In genomic region chr4:133398619-133399018, GRCm38 (mm10) we compare ENCODE assay signal across 19 mouse cellular contexts. TPM values are rescaled to one million over a fixed set of nuclear protein-coding genes. Genes with fewer than 3 reads are reported as not detected.
DNase-seq lines count a peak whose midpoint lies in the region; ATAC-seq and TF ChIP-seq lines count a peak whose summit lies in the region.
"Had no signal": no experiment of that assay in that cellular context is flagged by ENCODE, and none has a peak within 500 bp of the region (broad histone marks: within the 10 kb centered on the region; RNA-seq: fewer than 3 reads in every experiment).

No protein-coding gene starts in this region.

- no peak overlapping the region for H3K4me2 ChIP-seq in hindbrain, embryonic 12.5 days (replicated peaks)
- no peak overlapping the region for H3K4me2 ChIP-seq in midbrain, postnatal 0 days (ENCODE audit: low read depth, low read length, poor library complexity, severe bottlenecking)
- no peak overlapping the region for H3K4me2 ChIP-seq in midbrain, embryonic 15.5 days
- no peak overlapping the region for H3K4me2 ChIP-seq in limb, embryonic 15.5 days
- no peak overlapping the region for H3K4me2 ChIP-seq in heart, embryonic 12.5 days
- H3K4me2 ChIP-seq: forebrain, embryonic 12.5 days; hindbrain, embryonic 15.5 days; neural tube, embryonic 15.5 days had no signal

- H3K27me3 ChIP-seq in hindbrain, embryonic 10.5 days (ENCODE audit: insufficient read depth, poor library complexity, severe bottlenecking), result no peaks in the 10 kb centered on the region
- H3K27me3 ChIP-seq in hindbrain, embryonic 12.5 days, result no peaks in the 10 kb centered on the region
- H3K27me3 ChIP-seq in midbrain, postnatal 0 days (ENCODE audit: insufficient read depth, low read length), result no peaks in the 10 kb centered on the region
- H3K27me3 ChIP-seq in midbrain, embryonic 15.5 days (replicated peaks), result no peaks in the 10 kb centered on the region
- no peaks in the 10 kb centered on the region for H3K27me3 ChIP-seq in limb, embryonic 15.5 days
- H3K27me3 ChIP-seq in heart, embryonic 12.5 days (replicated peaks), result no peaks in the 10 kb centered on the region
- H3K27me3 ChIP-seq: forebrain, embryonic 12.5 days; hindbrain, embryonic 15.5 days; megakaryocyte, embryonic 14.5 days; neural tube, embryonic 15.5 days had no signal

- H3K9me3 ChIP-seq in hindbrain, embryonic 10.5 days, result no peaks in the 10 kb centered on the region
- no peaks in the 10 kb centered on the region for H3K9me3 ChIP-seq in hindbrain, embryonic 12.5 days (replicated peaks)
- H3K9me3 ChIP-seq in midbrain, postnatal 0 days (ENCODE audit: low read length), result no peaks in the 10 kb centered on the region
- H3K9me3 ChIP-seq in midbrain, embryonic 15.5 days, result no peaks in the 10 kb centered on the region
- no peaks in the 10 kb centered on the region for H3K9me3 ChIP-seq in limb, embryonic 15.5 days
- H3K9me3 ChIP-seq in heart, embryonic 12.5 days (replicated peaks), result no peaks in the 10 kb centered on the region
- H3K9me3 ChIP-seq: forebrain, embryonic 12.5 days; hindbrain, embryonic 15.5 days; megakaryocyte, embryonic 14.5 days; neural tube, embryonic 15.5 days had no signal

- no peak overlapping the region for H3K9ac ChIP-seq in hindbrain, embryonic 12.5 days
- H3K9ac ChIP-seq in midbrain, postnatal 0 days (replicated peaks; ENCODE audit: low read length, poor library complexity, severe bottlenecking), result 0 out of 2 replicates have a peak overlapping the region, but pooled peaks have one; percentile 13
- no peak overlapping the region for H3K9ac ChIP-seq in midbrain, embryonic 15.5 days
- no peak overlapping the region for H3K9ac ChIP-seq in limb, embryonic 15.5 days
- H3K9ac ChIP-seq in heart, embryonic 12.5 days, result no peak overlapping the region
- H3K9ac ChIP-seq: forebrain, embryonic 12.5 days; hindbrain, embryonic 15.5 days; neural tube, embryonic 15.5 days had no signal

- 0 out of 2 replicates have a peak overlapping the region, but pooled peaks have one; percentile 9 for H3K27ac ChIP-seq in hindbrain, embryonic 10.5 days
- no peak overlapping the region for H3K27ac ChIP-seq in hindbrain, embryonic 12.5 days
- H3K27ac ChIP-seq in midbrain, postnatal 0 days (ENCODE audit: low read depth, low read length), result no peak overlapping the region
- no peak overlapping the region for H3K27ac ChIP-seq in midbrain, embryonic 15.5 days
- H3K27ac ChIP-seq in limb, embryonic 15.5 days, result peak overlapping the region; percentile 30; the same call in 1 of the 2 replicates
- H3K27ac ChIP-seq in heart, embryonic 12.5 days (ENCODE audit: poor library complexity, severe bottlenecking), result no peak overlapping the region
- H3K27ac ChIP-seq: forebrain, embryonic 12.5 days; hindbrain, embryonic 15.5 days; neural tube, embryonic 15.5 days had no signal

- 86% methylated on average over 5 of the region's 5 CpGs for WGBS in hindbrain, embryonic 10.5 days
- 80% methylated on average over 5 of the region's 5 CpGs for WGBS in hindbrain, embryonic 12.5 days
- 78% methylated on average over 5 of the region's 5 CpGs for WGBS in midbrain, postnatal 0 days
- 85% methylated on average over 5 of the region's 5 CpGs for WGBS in midbrain, embryonic 15.5 days
- WGBS in limb, embryonic 15.5 days, result 72% methylated on average over 5 of the region's 5 CpGs
- 61% methylated on average over 5 of the region's 5 CpGs for WGBS in heart, embryonic 12.5 days

- H3K4me3 ChIP-seq in hindbrain, embryonic 10.5 days, result no peak overlapping the region
- H3K4me3 ChIP-seq in hindbrain, embryonic 12.5 days, result no peak overlapping the region
- H3K4me3 ChIP-seq in midbrain, postnatal 0 days (ENCODE audit: low read depth, low read length), result no peak overlapping the region
- no peak overlapping the region for H3K4me3 ChIP-seq in midbrain, embryonic 15.5 days
- H3K4me3 ChIP-seq in limb, embryonic 15.5 days, result no peak overlapping the region
- no peak overlapping the region for H3K4me3 ChIP-seq in heart, embryonic 12.5 days
- H3K4me3 ChIP-seq: forebrain, embryonic 12.5 days; hindbrain, embryonic 15.5 days; layer of hippocampus, adult 2 months; megakaryocyte, embryonic 14.5 days; neural tube, embryonic 15.5 days had no signal

- ATAC-seq in hindbrain, embryonic 12.5 days (ENCODE audit: low FRiP score), result no peak
- no peak for ATAC-seq in midbrain, postnatal 0 days (ENCODE audit: low FRiP score)
- ATAC-seq in midbrain, embryonic 15.5 days (replicated peaks), result no peak
- no peak for ATAC-seq in limb, embryonic 15.5 days (ENCODE audit: insufficient number of reproducible peaks, low FRiP score, low TSS enrichment, low read depth)
- ATAC-seq in heart, embryonic 12.5 days (ENCODE audit: insufficient number of reproducible peaks, low FRiP score), result no peak
- ATAC-seq: intestine, postnatal 0 days had no signal

- no peaks in the 10 kb centered on the region for H3K36me3 ChIP-seq in hindbrain, embryonic 10.5 days
- H3K36me3 ChIP-seq in hindbrain, embryonic 12.5 days, result no peaks in the 10 kb centered on the region
- no peaks in the 10 kb centered on the region for H3K36me3 ChIP-seq in midbrain, postnatal 0 days (ENCODE audit: insufficient read depth, low read length)
- H3K36me3 ChIP-seq in midbrain, embryonic 15.5 days (replicated peaks), result no peaks in the 10 kb centered on the region
- no peaks in the 10 kb centered on the region for H3K36me3 ChIP-seq in limb, embryonic 15.5 days
- no peaks in the 10 kb centered on the region for H3K36me3 ChIP-seq in heart, embryonic 12.5 days
- H3K36me3 ChIP-seq: forebrain, embryonic 12.5 days; hindbrain, embryonic 15.5 days; neural tube, embryonic 15.5 days had no signal

- H3K4me1 ChIP-seq in hindbrain, embryonic 10.5 days (replicated peaks), result peaks cover 62% of the 10 kb centered on the region
- peaks cover 56% of the 10 kb centered on the region for H3K4me1 ChIP-seq in hindbrain, embryonic 12.5 days
- H3K4me1 ChIP-seq in midbrain, postnatal 0 days (ENCODE audit: insufficient read depth, low read length), result no peaks in the 10 kb centered on the region
- H3K4me1 ChIP-seq in midbrain, embryonic 15.5 days, result peaks cover 8% of the 10 kb centered on the region; the same call in 1 of the 2 replicates
- peaks cover 42% of the 10 kb centered on the region for H3K4me1 ChIP-seq in limb, embryonic 15.5 days
- H3K4me1 ChIP-seq in heart, embryonic 12.5 days (replicated peaks), result peaks cover 86% of the 10 kb centered on the region

- no peak for TF ChIP-seq CTCF in midbrain, postnatal 0 days (IDR thresholded peaks at IDR 0.05)

- DNase-seq in hindbrain, embryonic 10.5 days (ENCODE audit: low spot score), result no peak
- DNase-seq in midbrain, postnatal 0 days (ENCODE audit: low spot score), result no peak
- no peak for DNase-seq in cerebellum, postnatal 36 days
- DNase-seq: adrenal gland, adult 2 months; heart, adult 18-20 months; kidney, postnatal 14 days; layer of hippocampus, postnatal 36 days; lung, postnatal 10 days; midbrain, embryonic 14.5 days had no signal

RNA-seq across cellular contexts. Expression of gene Slc9a1, which starts 29.1 kb away (rescaled TPM):
- 8.0 and 8.6 TPM in 2 replicates for polyA plus RNA-seq in hindbrain, embryonic 10.5 days (2016; fragmentation: Nextera tagmentation; extraction: Ambion mirVana)
- polyA plus RNA-seq in hindbrain, embryonic 12.5 days (2016; fragmentation: Nextera tagmentation; extraction: Ambion mirVana), result 8.4 and 9.5 TPM in 2 replicates
- total RNA-seq in midbrain, postnatal 0 days (2014; rRNA removed), result 29.5 and 34.9 TPM in 2 replicates
- 11.8 and 12.8 TPM in 2 replicates for polyA plus RNA-seq in midbrain, postnatal 0 days (2015; fragmentation: Nextera tagmentation; extraction: Ambion mirVana)
- polyA plus RNA-seq in midbrain, embryonic 15.5 days (2015; fragmentation: Nextera tagmentation; extraction: Ambion mirVana), result 9.9 and 11.1 TPM in 2 replicates
- polyA plus RNA-seq in limb, embryonic 15.5 days (2015; fragmentation: Nextera tagmentation; extraction: Ambion mirVana), result 10.1 and 10.9 TPM in 2 replicates
- 7.3 and 8.8 TPM in 2 replicates for polyA plus RNA-seq in heart, embryonic 12.5 days (2016; fragmentation: Nextera tagmentation; extraction: Ambion mirVana)

RNA-seq across cellular contexts. Expression of gene Wdtc1, which starts 45.3 kb away (rescaled TPM):
- 19.5 and 22.0 TPM in 2 replicates for polyA plus RNA-seq in hindbrain, embryonic 10.5 days (2016; fragmentation: Nextera tagmentation; extraction: Ambion mirVana)
- 25.5 and 27.8 TPM in 2 replicates for polyA plus RNA-seq in hindbrain, embryonic 12.5 days (2016; fragmentation: Nextera tagmentation; extraction: Ambion mirVana)
- total RNA-seq in midbrain, postnatal 0 days (2014; rRNA removed), result 43.0 and 54.8 TPM in 2 replicates
- polyA plus RNA-seq in midbrain, postnatal 0 days (2015; fragmentation: Nextera tagmentation; extraction: Ambion mirVana), result 14.4 and 15.6 TPM in 2 replicates
- 23.2 and 26.3 TPM in 2 replicates for polyA plus RNA-seq in midbrain, embryonic 15.5 days (2015; fragmentation: Nextera tagmentation; extraction: Ambion mirVana)
- polyA plus RNA-seq in limb, embryonic 15.5 days (2015; fragmentation: Nextera tagmentation; extraction: Ambion mirVana), result 13.9 TPM in 2 replicates
- 16.1 and 17.9 TPM in 2 replicates for polyA plus RNA-seq in heart, embryonic 12.5 days (2016; fragmentation: Nextera tagmentation; extraction: Ambion mirVana)

Comparison
In these comparisons a context has a peak if more than half of its experiments do, and no peak if none do; other contexts are left out.
1. H3K27ac ChIP-seq: peak in hindbrain, embryonic 10.5 days (single experiment) and limb, embryonic 15.5 days (single experiment); none in hindbrain, embryonic 12.5 days (single experiment), midbrain, postnatal 0 days (single experiment), midbrain, embryonic 15.5 days (single experiment) and heart, embryonic 12.5 days (single experiment).